Mouse (Mus musculus) spleen, postnatal 36 days (tissue): ENCODE data around the gene Gdpd5.
"Not testable (repeated sequence)": the region's sequence is repeated elsewhere in the genome, so short reads cannot be mapped to it uniquely, and the experiment has no call there.

ENCODE experiments used
- DNase-seq, 2 experiments: peaks; one replicate each; pipeline ENCODE4 v3.0.0; 2022; ENCODE audit warnings: low spot score in 2 of 2, mixed read lengths in 1 of 2

Gdpd5 gene

DNA sequence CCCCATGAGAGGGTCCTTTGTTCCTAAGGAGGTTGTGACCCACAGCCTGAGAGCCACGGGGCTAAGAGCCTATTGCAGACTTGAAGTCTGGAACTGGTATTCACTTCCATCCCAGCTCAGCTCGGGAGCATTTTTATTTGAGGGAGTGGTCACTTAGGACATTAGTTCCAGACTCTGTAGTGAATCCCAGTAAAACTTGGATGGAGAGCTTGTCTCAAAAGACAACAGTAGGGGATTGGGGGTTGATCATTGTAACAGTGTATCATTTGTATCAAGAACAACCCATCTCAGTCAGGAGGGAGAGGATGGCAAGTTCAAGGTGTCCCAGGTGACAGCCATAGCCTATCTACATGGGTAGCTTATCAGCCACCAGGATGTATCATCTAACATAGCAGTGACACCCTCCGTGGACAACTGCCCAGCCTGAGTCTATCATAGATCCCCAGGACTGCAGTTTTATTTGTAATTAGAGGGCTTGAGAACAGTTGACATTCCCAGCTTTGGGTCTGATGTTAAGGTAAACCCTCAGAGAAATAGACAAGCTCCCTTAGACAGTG lies 95.4 kb downstream of the Gdpd5 start:
- no peak for DNase-seq

DNA sequence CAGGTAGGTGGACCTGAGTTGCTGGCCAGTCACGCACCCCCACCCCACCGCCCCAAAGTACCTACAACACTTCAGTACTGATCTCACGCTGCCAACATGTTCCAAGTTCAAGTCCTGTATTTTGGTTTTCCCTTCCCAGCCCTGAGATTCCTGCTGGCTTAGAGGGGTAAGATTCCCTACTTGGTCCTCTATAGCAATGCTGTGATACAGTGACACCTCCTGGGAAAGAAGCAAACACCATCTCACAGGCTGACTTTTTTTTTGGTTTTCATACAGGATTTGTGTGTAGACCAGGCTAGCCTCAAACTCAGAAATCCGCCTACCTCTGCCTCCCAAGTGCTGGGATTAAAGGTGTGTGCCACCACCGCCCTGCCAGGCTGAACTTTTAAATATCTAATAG lies 96.0 kb downstream of the Gdpd5 start:
- no peak for DNase-seq

DNA sequence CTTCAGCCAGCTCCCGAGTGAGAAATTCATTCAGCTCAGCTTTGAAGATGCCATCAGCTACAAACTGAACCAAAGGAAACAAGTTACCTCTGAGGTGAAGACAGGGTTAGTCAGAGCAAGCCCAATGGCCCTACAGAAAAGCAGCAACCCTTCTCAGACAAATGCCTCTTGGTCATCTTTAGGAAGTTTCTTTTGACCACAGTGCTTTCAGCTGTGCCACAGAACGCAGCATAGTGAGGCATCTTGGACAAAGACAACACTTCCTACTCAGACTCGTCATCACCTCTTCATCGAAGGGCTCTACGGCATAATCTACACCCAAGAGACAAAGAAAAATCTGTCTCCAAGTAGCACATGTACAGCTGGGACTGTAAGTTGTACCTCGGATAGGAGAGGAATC lies 101.4 kb downstream of the Gdpd5 start:
- DNase-seq, result no peak

DNA sequence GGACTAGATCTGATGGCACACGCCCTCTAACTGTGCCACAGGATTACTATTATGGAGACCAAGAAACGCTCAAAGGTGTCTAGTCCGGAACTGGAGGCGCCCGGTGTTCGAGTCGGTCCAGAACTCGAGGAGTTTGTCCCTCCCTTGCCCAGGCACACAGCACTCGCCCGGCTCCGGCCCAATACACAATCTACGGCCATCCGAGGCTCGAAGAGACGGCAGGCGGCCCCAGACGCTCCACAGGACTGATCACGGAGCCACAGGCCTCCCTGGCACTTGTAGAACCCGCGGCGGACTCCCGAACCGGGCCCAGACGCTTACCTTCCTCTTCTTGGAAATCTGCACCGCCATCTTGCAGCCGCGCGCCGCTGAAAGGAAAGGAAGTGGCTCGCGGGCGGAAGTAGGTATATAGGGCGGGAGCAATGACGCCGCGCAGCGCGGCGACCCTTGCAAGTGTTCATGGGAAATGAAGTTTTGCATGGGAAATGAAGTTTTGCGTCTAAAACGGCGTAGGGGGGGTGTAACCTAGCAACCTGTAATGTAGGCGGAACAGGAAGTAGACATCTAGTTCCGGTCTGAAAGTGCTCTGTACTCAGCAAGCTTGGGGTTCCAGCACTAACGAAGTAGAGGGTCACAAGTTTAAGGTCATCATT lies 102.2 kb downstream of the Gdpd5 start, which contains the start of gene Rps3:
Gene Rps3 (minus strand): TSS at position 468 of the 653 bp plus-strand sequence.
- peak; percentile 95 to 97 for DNase-seq

DNA sequence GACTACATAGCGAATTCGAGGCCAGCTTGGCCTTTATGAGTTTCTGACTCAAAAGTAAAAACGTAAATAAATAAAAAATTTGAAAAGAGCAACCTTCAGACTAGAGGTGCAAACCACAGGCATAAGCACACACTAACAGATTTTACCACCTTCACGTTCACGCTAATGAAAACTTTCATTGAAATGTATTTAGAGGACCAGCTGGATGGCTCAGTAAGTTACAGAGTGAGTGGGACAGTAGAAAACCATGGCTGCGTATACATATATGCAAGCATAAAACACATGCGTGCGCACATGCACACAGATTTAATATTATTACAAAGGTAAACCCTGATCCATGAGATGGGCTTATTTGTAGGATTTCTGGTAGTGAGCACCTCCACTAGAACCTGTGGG lies 102.7 kb downstream of the Gdpd5 start:
- DNase-seq, result no peak

DNA sequence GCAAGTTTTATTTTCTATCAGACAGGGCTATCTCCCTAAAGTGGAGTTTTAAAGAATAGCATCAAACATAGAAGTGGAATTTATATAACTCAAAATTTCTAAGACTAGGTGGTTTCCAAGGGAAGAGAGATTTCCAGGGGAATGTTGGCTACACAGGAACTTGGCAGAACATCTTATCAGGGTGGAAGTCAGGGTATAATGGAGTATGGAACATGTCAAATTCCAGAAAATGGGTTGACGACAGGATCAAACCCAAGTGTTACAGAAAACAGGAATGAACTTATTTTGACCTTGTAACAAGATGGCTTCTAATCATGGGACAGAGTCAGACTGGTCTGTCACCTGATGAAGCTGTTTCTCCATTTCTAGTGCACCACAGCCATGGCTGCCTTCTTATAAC lies 103.5 kb downstream of the Gdpd5 start:
- DNase-seq, result no peak

DNA sequence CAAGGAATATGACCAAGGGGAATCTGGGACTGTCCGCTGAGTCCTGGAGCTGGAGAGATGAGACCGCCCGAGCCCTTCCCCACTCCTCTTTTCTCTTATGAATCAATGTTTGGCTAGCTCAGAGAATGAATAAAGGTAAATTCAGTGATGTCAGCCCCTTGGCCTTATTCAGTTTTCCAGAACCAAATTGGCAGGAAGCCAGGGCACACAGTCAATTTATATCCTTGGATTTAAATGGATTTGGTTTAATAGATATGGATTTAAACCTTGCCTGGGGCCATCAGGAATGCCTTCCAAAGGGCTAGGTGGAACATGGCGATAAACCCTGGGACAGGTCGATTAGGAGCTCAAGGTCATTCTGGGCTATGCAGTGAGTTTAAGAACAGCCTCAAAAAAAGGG lies 108.5 kb downstream of the Gdpd5 start:
- no peak for DNase-seq

DNA sequence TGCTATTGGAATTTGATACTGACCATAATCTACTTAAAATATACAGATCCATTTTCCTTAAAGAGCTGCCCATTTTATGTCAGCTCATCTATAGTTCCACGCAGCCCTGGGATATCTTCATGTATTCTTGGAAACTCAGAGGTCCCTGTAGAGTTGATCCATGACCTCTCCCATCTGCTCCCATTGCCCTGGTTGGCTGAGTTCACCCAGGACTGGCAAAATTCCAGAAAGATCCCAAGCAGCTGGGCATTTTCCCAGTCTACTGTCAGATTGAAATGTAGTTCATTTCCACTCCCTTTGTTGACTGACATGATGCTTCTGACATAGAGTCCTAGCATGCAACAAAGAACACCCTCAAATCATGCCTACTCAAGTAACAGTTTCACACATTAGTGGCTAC lies 117.9 kb downstream of the Gdpd5 start:
- no peak for DNase-seq

DNA sequence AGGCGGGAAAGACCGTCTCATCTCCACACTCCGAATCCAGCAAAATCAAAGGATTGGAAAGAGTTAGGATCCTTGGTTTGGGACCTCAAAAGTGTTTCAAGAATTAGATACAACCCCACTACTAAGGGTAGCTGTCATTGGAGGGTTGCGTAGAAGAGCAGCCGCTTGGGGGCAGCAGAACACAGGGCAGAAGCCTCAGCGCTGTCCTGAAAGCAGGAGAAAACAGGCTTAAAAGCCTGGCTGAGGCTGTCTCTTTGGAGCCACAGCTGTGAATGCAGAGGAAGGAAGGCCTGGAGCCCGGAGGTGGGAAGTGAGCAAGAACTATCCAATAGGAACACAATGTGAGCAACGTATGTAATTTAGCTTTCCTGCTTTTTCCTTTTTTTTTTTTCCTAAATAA lies 119.0 kb downstream of the Gdpd5 start:
- DNase-seq, result peak; percentile 60 to 76

DNA sequence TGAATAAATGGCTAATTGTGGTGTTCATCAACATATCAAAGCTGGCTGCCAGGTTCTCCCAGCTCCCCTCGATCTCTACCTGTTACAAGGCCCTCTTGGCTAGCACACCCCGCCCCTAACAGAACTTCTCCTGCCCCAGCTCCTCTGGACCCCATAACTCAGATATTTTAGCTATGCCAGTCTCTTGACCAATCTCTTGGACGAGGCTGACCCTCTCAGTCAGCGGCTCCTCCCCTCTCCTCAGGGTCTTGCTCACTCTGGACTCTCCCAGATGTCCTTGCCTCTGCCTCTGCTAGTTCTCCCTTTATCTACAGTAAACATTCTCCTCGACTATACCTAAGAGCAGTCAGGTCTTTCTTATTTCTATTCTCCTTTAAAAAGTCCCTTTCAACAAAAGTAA lies 119.4 kb downstream of the Gdpd5 start:
- no peak for DNase-seq

DNA sequence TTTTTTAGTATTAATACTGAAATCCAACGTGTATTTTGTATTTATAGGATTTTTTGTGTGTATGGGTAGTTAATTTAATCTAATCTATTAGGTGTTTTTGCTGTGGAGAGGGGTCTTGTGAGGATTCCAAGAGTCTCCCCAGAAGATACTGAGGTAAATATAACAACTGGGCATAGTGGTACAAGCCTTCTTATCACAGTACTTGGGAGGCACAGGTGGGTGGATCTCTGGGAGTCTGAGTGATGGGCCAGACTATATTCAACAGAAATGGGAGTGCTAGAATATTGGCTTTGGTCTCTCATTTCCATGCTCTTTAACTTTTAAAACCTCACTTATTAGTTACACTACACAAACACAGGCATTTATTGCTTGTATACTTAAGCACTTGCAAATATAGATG lies 119.9 kb downstream of the Gdpd5 start:
- no peak for DNase-seq

DNA sequence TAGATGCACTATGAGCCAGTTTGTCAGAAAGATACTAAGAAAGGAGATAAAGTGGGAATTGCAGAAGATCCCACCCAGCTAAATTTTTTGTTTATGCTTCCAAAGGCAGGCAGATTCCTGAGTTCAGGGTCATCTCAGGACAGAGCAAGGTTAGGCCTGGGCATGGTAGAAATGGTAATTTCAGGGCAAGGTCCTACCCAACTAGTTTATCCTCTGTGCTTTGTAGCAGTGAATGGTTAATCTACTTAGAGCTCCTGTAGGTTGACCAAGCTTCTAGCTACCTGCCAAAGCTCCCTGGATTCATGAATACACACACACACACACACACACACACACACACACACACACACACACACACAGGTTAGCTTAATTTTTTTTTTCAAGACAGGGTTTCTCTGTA lies 123.3 kb downstream of the Gdpd5 start:
- DNase-seq, result no peak

DNA sequence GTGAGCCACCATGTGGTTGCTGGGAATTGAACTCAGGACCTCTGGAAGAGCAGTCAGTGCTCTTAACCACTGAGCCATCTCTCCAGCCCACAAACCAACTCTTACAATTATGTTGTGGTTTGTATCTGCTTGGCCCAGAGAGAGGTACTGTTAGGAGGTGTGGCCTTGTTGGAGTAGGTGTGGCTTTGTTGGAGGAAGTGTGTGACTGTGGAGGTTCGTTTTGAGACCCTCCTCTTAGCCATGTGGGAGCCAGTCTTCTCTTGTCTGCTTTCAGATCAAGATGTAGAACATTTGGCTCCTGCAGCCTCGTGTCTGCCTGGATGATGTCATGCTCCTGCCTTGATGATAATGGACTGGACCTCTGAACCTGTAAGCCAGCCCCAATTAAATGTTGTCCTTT lies 127.0 kb downstream of the Gdpd5 start:
- DNase-seq, result not testable (repeated sequence)

DNA sequence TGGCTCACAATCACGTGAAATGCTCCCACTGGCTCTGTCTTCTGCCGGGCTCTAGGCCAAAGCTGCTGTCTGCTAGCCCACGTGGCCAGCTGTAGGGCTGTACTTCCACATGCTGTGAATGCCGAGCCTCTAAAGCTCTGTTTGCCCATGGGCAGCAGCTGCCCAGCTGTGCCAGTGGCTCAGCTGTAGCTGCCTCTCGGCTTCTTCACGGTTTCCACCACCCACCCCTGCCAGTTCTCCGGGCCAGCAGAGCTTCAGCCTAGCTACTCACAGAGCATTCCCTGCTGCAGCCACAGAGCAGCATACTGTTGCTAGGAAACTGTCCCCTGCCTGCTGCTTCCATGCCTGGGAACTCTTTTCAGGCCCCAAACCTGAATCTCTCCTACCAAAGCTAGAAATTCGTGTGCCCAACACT lies 128.9 kb downstream of the Gdpd5 start:
- no peak for DNase-seq
